In genomic region chr1:153104804-153105203, GRCm38 (mm10) we compare ENCODE assay signal across 16 mouse cellular contexts.
"Had no signal": no experiment of that assay in that cellular context is flagged by ENCODE, and none has a peak within 500 bp of the region (broad histone marks: within the 10 kb centered on the region; RNA-seq: fewer than 3 reads in every experiment).

No protein-coding gene starts in this region.

- H3K27me3 ChIP-seq: neural tube, embryonic 13.5 days; stomach, embryonic 15.5 days had no signal

- H3K36me3 ChIP-seq: midbrain, embryonic 12.5 days; stomach, embryonic 15.5 days had no signal

- ATAC-seq: midbrain, embryonic 16.5 days had no signal

- H3K4me3 ChIP-seq: layer of hippocampus, adult 2 months; megakaryocyte, embryonic 14.5 days; midbrain, embryonic 12.5 days; neural tube, embryonic 13.5 days; stomach, embryonic 15.5 days had no signal

- DNase-seq: kidney, adult 11 months; kidney, adult 9 months; kidney, postnatal 10 days; kidney, postnatal 4 days; left cerebral cortex, postnatal 4 days; lung, adult 18-20 months; lung, postnatal 4 days; right cerebral cortex, postnatal 14 days; thymus, adult 2 months; thymus, postnatal 25 days had no signal

- H3K4me2 ChIP-seq: midbrain, embryonic 12.5 days; neural tube, embryonic 13.5 days; stomach, embryonic 15.5 days had no signal

- H3K9me3 ChIP-seq: megakaryocyte, embryonic 14.5 days; midbrain, embryonic 12.5 days; neural tube, embryonic 13.5 days; stomach, embryonic 15.5 days had no signal

- H3K27ac ChIP-seq: layer of hippocampus, adult 2 months; midbrain, embryonic 12.5 days; neural tube, embryonic 13.5 days; stomach, embryonic 15.5 days had no signal

- H3K9ac ChIP-seq: midbrain, embryonic 12.5 days; neural tube, embryonic 13.5 days; stomach, embryonic 15.5 days had no signal
